Mouse (Mus musculus): ENCODE data around the gene Grwd1.

DNA sequence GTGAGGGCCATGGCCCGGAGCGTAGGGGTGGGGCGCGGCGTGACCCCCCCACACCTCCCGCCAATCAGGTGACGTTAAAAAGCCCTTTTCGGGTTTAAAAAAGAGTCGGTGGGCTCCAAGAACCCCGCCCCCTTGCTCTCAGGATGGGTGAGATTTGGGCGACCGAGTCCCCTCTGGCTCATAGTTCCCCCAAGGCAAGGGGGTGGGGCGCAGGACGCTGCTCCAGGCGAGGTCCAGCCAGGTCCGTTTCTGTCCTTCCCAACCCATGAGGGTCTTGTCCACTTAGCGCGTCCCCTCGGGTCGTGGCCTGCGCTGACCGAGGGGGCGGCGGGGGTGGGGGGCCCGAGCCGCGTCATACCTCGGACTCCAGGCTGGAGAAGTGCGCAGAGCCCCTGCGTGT lies 1.7 kb upstream of the Grwd1 start:
- TF ChIP-seq CTCF (IDR thresholded peaks at IDR 0.05; ENCODE audit: borderline replicate concordance, extremely low read depth, insufficient read depth, insufficient read length), result no peak
- TF ChIP-seq POLR2A (IDR thresholded peaks at IDR 0.05; ENCODE audit: borderline replicate concordance, extremely low read depth, insufficient read depth, insufficient read length, poor library complexity, severe bottlenecking), result no peak

Data from brain, embryonic 14.5 days (tissue).